9 mouse cellular contexts compared by ENCODE assay signal in the genomic region with DNA sequence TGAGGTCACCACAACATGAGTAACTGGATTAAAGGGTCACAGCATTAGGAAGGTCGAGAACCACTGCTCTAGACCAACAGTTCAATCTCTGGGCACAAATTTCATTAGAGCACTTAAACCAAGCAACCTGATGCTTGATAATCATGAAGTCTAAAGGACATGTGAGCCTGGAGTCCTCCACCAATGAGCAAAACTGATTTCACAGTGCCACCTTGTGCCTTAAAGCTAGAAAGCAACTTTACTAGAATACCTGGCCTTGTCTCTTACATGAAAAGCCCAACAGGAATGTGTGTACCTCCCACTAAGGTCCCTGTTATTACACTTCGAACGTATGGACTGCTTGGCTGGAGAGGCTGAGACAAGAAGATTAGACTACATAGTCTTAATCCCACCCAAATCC. TPM values are rescaled to one million over a fixed set of nuclear protein-coding genes. Genes with fewer than 3 reads are reported as not detected.
DNase-seq lines count a peak whose midpoint lies in the region; ATAC-seq and TF ChIP-seq lines count a peak whose summit lies in the region.
"Had no signal": no experiment of that assay in that cellular context is flagged by ENCODE, and none has a peak within 500 bp of the region (broad histone marks: within the 10 kb centered on the region; RNA-seq: fewer than 3 reads in every experiment).

No protein-coding gene starts in this region.

- intact Hi-C loops in heart, adult 2 months (cut with DNase I) = loop anchor here (2.0 kb wide), 1 partner anchor 231 kb away; no protein-coding TSS in a partner anchor
- intact Hi-C loops in heart, postnatal 14 days (cut with DNase I) = loop anchor here (1.0 kb wide), 1 partner anchor 231 kb away; no protein-coding TSS in a partner anchor

- no peaks in the 10 kb centered on the region for H3K4me1 ChIP-seq in heart, adult 2 months (ENCODE audit: control insufficient read depth, insufficient read depth, low read length)
- H3K4me1 ChIP-seq in midbrain, embryonic 14.5 days (ENCODE audit: control insufficient read depth, insufficient read depth, low read length) = no peaks in the 10 kb centered on the region
- 0 out of 2 replicates have a peak, but pooled peaks cover 3% of the 10 kb centered on the region for H3K4me1 ChIP-seq in midbrain, embryonic 10.5 days
- no peaks in the 10 kb centered on the region for H3K4me1 ChIP-seq in embryonic facial prominence, embryonic 14.5 days (ENCODE audit: control insufficient read depth, insufficient read depth, low read length)
- H3K4me1 ChIP-seq: embryonic facial prominence, embryonic 13.5 days had no signal

- H3K36me3 ChIP-seq in heart, adult 2 months (ENCODE audit: control insufficient read depth, insufficient read depth, low read length) = 0 out of 2 replicates have a peak, but pooled peaks cover 2% of the 10 kb centered on the region
- H3K36me3 ChIP-seq in midbrain, embryonic 14.5 days (ENCODE audit: control insufficient read depth, insufficient read depth, low read length) = peaks cover 34% of the 10 kb centered on the region
- H3K36me3 ChIP-seq in midbrain, embryonic 10.5 days = peaks cover 43% of the 10 kb centered on the region
- peaks cover 37% of the 10 kb centered on the region; the same call in 1 of the 2 replicates for H3K36me3 ChIP-seq in embryonic facial prominence, embryonic 14.5 days (ENCODE audit: control insufficient read depth, insufficient read depth, low read length)
- H3K36me3 ChIP-seq in splenic B cell, adult 2 months (ENCODE audit: control insufficient read depth, insufficient read depth, low read length, poor library complexity, severe bottlenecking) = peaks cover 3% of the 10 kb centered on the region; the same call in 1 of the 2 replicates

- no peak for TF ChIP-seq EP300 in heart, adult 2 months (IDR thresholded peaks at IDR 0.05; ENCODE audit: insufficient read depth, low read depth, low read length)

- ATAC-seq in midbrain, embryonic 14.5 days (ENCODE audit: low FRiP score, low TSS enrichment) = no peak
- ATAC-seq in embryonic facial prominence, embryonic 14.5 days (ENCODE audit: low read depth) = peak; percentile 50; the same call in 1 of the 2 replicates

- H3K9me3 ChIP-seq in midbrain, embryonic 14.5 days (ENCODE audit: control insufficient read depth, low read length) = no peaks in the 10 kb centered on the region
- no peaks in the 10 kb centered on the region for H3K9me3 ChIP-seq in midbrain, embryonic 10.5 days (replicated peaks)
- no peaks in the 10 kb centered on the region for H3K9me3 ChIP-seq in embryonic facial prominence, embryonic 14.5 days (ENCODE audit: control insufficient read depth, low read length)
- H3K9me3 ChIP-seq: embryonic facial prominence, embryonic 13.5 days had no signal

- 59% methylated on average over 3 of the region's 3 CpGs for WGBS in heart, adult 2 months
- WGBS in midbrain, embryonic 14.5 days = 70% methylated on average over 3 of the region's 3 CpGs
- 71% methylated on average over 3 of the region's 3 CpGs for WGBS in midbrain, embryonic 10.5 days
- 52% methylated on average over 3 of the region's 3 CpGs for WGBS in embryonic facial prominence, embryonic 14.5 days

- peak; percentile 70 for TF ChIP-seq CTCF in heart, adult 2 months (IDR thresholded peaks at IDR 0.05)

- no peak for DNase-seq in heart, adult 2 months
- no peak for DNase-seq in heart, postnatal 14 days
- peak; percentile 69 for DNase-seq in midbrain, embryonic 14.5 days
- no peak for DNase-seq in midbrain, embryonic 10.5 days (ENCODE audit: low spot score)
- DNase-seq in embryonic facial prominence, embryonic 14.5 days (ENCODE audit: low spot score) = peak; percentile 63
- DNase-seq in splenic B cell, adult 2 months (ENCODE audit: low read depth, low spot score) = peak; percentile 35
- DNase-seq in left cerebral cortex, adult 11 months (ENCODE audit: low spot score) = no peak
- no peak for DNase-seq in urinary bladder, postnatal 36 days (ENCODE audit: low spot score in 2 of 2)

- no peaks in the 10 kb centered on the region for H3K79me2 ChIP-seq in heart, adult 2 months (replicated peaks; ENCODE audit: control insufficient read depth, insufficient read depth, low read length)

- H3K27me3 ChIP-seq in heart, adult 2 months (ENCODE audit: control insufficient read depth, insufficient read depth, low read length) = no peaks in the 10 kb centered on the region
- no peaks in the 10 kb centered on the region for H3K27me3 ChIP-seq in midbrain, embryonic 14.5 days (ENCODE audit: control insufficient read depth, insufficient read depth, low read length)
- H3K27me3 ChIP-seq in midbrain, embryonic 10.5 days (ENCODE audit: low read depth, poor library complexity, severe bottlenecking) = no peaks in the 10 kb centered on the region
- no peaks in the 10 kb centered on the region for H3K27me3 ChIP-seq in embryonic facial prominence, embryonic 14.5 days (replicated peaks; ENCODE audit: control insufficient read depth, insufficient read depth, low read length)
- H3K27me3 ChIP-seq in splenic B cell, adult 2 months (ENCODE audit: control insufficient read depth, insufficient read depth, low read length, poor library complexity, severe bottlenecking) = no peaks in the 10 kb centered on the region
- H3K27me3 ChIP-seq: embryonic facial prominence, embryonic 13.5 days had no signal

- no peak overlapping the region for H3K4me3 ChIP-seq in heart, adult 2 months
- H3K4me3 ChIP-seq in midbrain, embryonic 14.5 days (replicated peaks; ENCODE audit: low read depth, low read length) = no peak overlapping the region
- H3K4me3 ChIP-seq in midbrain, embryonic 10.5 days = no peak overlapping the region
- H3K4me3 ChIP-seq in embryonic facial prominence, embryonic 14.5 days (ENCODE audit: low read depth, low read length) = no peak overlapping the region
- H3K4me3 ChIP-seq: embryonic facial prominence, embryonic 13.5 days had no signal

- H3K4me2 ChIP-seq in midbrain, embryonic 14.5 days (ENCODE audit: low read length) = no peak overlapping the region
- H3K4me2 ChIP-seq in embryonic facial prominence, embryonic 14.5 days (ENCODE audit: low read depth, low read length) = no peak overlapping the region
- H3K4me2 ChIP-seq: embryonic facial prominence, embryonic 13.5 days had no signal

- TF ChIP-seq POLR2A in heart, adult 2 months (IDR thresholded peaks at IDR 0.05; ENCODE audit: insufficient read depth, low read depth, low read length) = no peak

- H3K27ac ChIP-seq in heart, adult 2 months = no peak overlapping the region
- H3K27ac ChIP-seq in midbrain, embryonic 14.5 days (replicated peaks; ENCODE audit: low read depth, low read length) = no peak overlapping the region
- no peak overlapping the region for H3K27ac ChIP-seq in midbrain, embryonic 10.5 days (replicated peaks)
- no peak overlapping the region for H3K27ac ChIP-seq in embryonic facial prominence, embryonic 14.5 days (replicated peaks; ENCODE audit: low read depth, low read length)
- H3K27ac ChIP-seq: embryonic facial prominence, embryonic 13.5 days had no signal

- H3K9ac ChIP-seq in heart, adult 2 months (ENCODE audit: low read depth, low read length) = no peak overlapping the region
- H3K9ac ChIP-seq in midbrain, embryonic 14.5 days (replicated peaks; ENCODE audit: low read length) = no peak overlapping the region
- no peak overlapping the region for H3K9ac ChIP-seq in embryonic facial prominence, embryonic 14.5 days (ENCODE audit: low read depth, low read length)
- H3K9ac ChIP-seq: embryonic facial prominence, embryonic 13.5 days had no signal

RNA-seq across cellular contexts. Expression of gene Dcaf5, which starts 47.0 kb away (rescaled TPM):
- total RNA-seq in heart, adult 2 months (2021) = 10 to 100 TPM; 32.4 to 38.1 TPM
- polyA plus RNA-seq in heart, adult 2 months (2012; rRNA removed) = 15.9 and 24.9 TPM in 2 replicates
- 10 to 100 TPM; 31.0 to 34.1 TPM for total RNA-seq in heart, postnatal 14 days (2021)
- polyA plus RNA-seq in midbrain, embryonic 14.5 days (2014; fragmentation: Nextera tagmentation; extraction: Ambion mirVana) = 28.0 and 29.9 TPM in 2 replicates
- polyA plus RNA-seq in midbrain, embryonic 10.5 days (2016; fragmentation: Nextera tagmentation; extraction: Ambion mirVana) = 10.9 and 17.1 TPM in 2 replicates
- polyA plus RNA-seq in embryonic facial prominence, embryonic 14.5 days (2014; fragmentation: Nextera tagmentation; extraction: Ambion mirVana) = 12.3 and 15.1 TPM in 2 replicates

Comparison
In these comparisons a context has a peak if more than half of its experiments do, and no peak if none do; other contexts are left out.
1. DNase-seq: peak in midbrain, embryonic 14.5 days (single experiment), embryonic facial prominence, embryonic 14.5 days (single experiment) and splenic B cell, adult 2 months (single experiment); none in heart, adult 2 months (0 of 2), heart, postnatal 14 days (0 of 2), midbrain, embryonic 10.5 days (single experiment), left cerebral cortex, adult 11 months (single experiment) and urinary bladder, postnatal 36 days (0 of 2).